Mouse (Mus musculus): ENCODE measurements around the gene Ppia.

GRCm38 (mm10) chr11:6388726-6389413 is 26.4 kb upstream of the Ppia start, which contains the start of gene Zmiz2:
- TF ChIP-seq POLR2A (IDR thresholded peaks at IDR 0.05; ENCODE audit: insufficient read depth, low read depth, low read length) (peak; percentile 50; the same call in 1 of the 2 replicates), CTCF (IDR thresholded peaks at IDR 0.05; ENCODE audit: insufficient read depth, low read depth, low read length) (no peak)

Data from olfactory bulb, adult 2 months (tissue).